Mouse (Mus musculus): ENCODE measurements at regions not wholly inside any gene's neighbourhood (a gene's known extent, or its start where the extent isn't known, plus 50 kb on each side); places are given as distances from the start of the nearest gene placed in this dataset.

DNA sequence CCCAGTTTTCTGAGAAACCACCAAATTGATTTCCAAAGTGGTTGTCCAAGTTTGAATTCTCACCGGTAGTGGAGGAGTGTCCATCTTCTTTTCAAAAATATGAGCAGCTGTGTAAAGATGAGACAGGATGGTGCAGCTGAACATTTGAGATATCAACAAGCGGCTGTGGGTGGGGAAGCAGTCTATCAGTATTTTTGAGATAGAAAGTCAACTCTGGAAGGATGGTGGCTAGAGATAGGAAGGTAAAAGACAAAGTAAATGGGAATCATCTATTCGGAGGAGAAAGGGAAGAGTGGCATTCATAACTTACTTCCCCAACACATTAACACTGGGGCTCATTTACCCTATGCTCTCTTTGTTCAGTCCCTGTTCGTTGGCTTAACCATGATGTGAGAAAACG is 146.9 kb upstream of the Gmnc start:
- no peak for DNase-seq (ENCODE audit: low spot score in 2 of 2)

GRCm38 (mm10) chr16:27138987-27139386 is 147.5 kb upstream of the Gmnc start:
- no peak for DNase-seq (ENCODE audit: low spot score in 2 of 2)

DNA sequence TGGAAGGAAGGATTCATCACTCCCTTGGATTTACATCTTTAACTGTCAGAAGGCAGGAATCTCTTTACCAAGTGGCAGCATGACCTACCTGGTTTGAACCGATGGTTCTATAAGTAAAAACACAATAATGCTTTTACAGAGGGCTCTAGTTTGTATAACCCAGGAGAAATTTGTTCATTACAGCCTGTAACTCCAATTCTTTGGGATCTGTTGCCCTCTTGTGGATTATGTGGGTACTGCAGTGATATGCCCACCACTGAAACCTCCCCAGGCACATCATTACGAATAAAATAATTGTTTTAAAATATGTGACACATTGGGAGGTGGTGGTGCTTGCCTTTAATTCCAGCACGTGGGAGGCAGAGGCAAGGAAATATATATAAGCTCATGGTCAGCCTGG is 148.6 kb upstream of the Gmnc start:
- peak; percentile 8 to 10 for DNase-seq (ENCODE audit: low spot score in 2 of 2)

DNA sequence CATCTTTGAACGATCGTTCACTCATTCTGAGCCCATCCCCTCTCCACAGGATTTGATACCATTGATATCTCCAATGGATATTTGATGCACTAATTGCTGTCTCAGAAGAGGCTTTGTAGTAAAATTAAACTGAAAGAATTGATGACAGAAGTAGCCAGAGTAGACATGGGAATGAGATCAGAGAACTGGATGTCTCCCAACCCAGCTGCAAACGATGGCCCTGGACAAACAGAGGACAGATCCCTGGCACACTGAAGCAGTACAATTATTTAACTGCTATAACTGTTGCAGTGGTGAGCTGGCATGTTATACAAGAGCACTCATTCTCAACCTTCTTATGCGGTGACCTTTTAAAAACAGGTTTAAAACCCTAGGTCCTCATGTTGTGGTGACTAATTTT is 151.5 kb upstream of the Ostn start:
- DNase-seq (ENCODE audit: low spot score in 2 of 2): no peak

- peak in 1 of 2 experiments; percentile 3 for DNase-seq (ENCODE audit: low spot score in 2 of 2)
Measured at GRCm38 (mm10) chr16:27195650-27196049, 111.6 kb upstream of the Ostn start.

All from urinary bladder, postnatal 36 days (tissue).